18 mouse cellular contexts compared by ENCODE assay signal in genomic region chr10:71002871-71003270, GRCm38 (mm10).
"Had no signal": no experiment of that assay in that cellular context is flagged by ENCODE, and none has a peak within 500 bp of the region (broad histone marks: within the 10 kb centered on the region; RNA-seq: fewer than 3 reads in every experiment).

No protein-coding gene starts in this region.

- ATAC-seq: midbrain, embryonic 13.5 days; midbrain, embryonic 15.5 days had no signal

- H3K4me2 ChIP-seq: lung, embryonic 14.5 days; midbrain, embryonic 13.5 days; midbrain, embryonic 15.5 days; neural tube, embryonic 13.5 days; neural tube, embryonic 15.5 days had no signal

- H3K4me3 ChIP-seq: midbrain, embryonic 10.5 days; midbrain, embryonic 13.5 days; midbrain, embryonic 15.5 days; myocyte; neural tube, embryonic 13.5 days; neural tube, embryonic 15.5 days had no signal

- H3K4me1 ChIP-seq: midbrain, embryonic 10.5 days; midbrain, embryonic 13.5 days; midbrain, embryonic 15.5 days; neural tube, embryonic 13.5 days; neural tube, embryonic 15.5 days had no signal

- H3K27me3 ChIP-seq: midbrain, embryonic 13.5 days; midbrain, embryonic 15.5 days; neural tube, embryonic 13.5 days; neural tube, embryonic 15.5 days had no signal

- H3K9me3 ChIP-seq: midbrain, embryonic 10.5 days; midbrain, embryonic 13.5 days; midbrain, embryonic 15.5 days; neural tube, embryonic 13.5 days; neural tube, embryonic 15.5 days had no signal

- H3K27ac ChIP-seq: midbrain, embryonic 10.5 days; midbrain, embryonic 13.5 days; midbrain, embryonic 15.5 days; neural tube, embryonic 13.5 days; neural tube, embryonic 15.5 days had no signal

- H3K36me3 ChIP-seq: midbrain, embryonic 10.5 days; midbrain, embryonic 13.5 days; midbrain, embryonic 15.5 days; neural tube, embryonic 13.5 days; neural tube, embryonic 15.5 days had no signal

- H3K9ac ChIP-seq: lung, embryonic 14.5 days; midbrain, embryonic 13.5 days; midbrain, embryonic 15.5 days; neural tube, embryonic 13.5 days; neural tube, embryonic 15.5 days had no signal

- DNase-seq: lung, adult 18-20 months; lung, embryonic 14.5 days; lung, postnatal 10 days; lung, postnatal 4 days; retina, postnatal 1 day; right cerebral cortex, adult 18-20 months; right cerebral cortex, postnatal 25 days; right cerebral cortex, postnatal 4 days; spleen, adult 18-20 months; thymus, adult 18-20 months; thymus, postnatal 14 days; thymus, postnatal 36 days had no signal
